Mouse (Mus musculus) liver, embryonic 16.5 days (tissue): Measurements from ENCODE around the gene Prr29. TPM values are rescaled to one million over a fixed set of nuclear protein-coding genes. Genes with fewer than 3 reads are reported as not detected.

Experiments
- ATAC-seq: fragments of 200-750 bp; cut with Nextera tagmentation; 2 replicates; pipeline ENCODE4 v1.8.0; 2017; ENCODE audit warnings: low read depth, mild to moderate bottlenecking, moderate number of reproducible peaks, moderate library complexity
- H3K27ac ChIP-seq: fragments of 300-500 bp; sonication (generic); 2 replicates; pipeline ENCODE4 v1.5.1; 2014; ENCODE audit warnings: mild to moderate bottlenecking, low read length
- H3K27me3 ChIP-seq: fragments of 300-500 bp; sonication (generic); 2 replicates; pipeline ENCODE4 v1.6.1; 2014; ENCODE audit warnings: low read depth, low read length, mixed read lengths; ENCODE audit not compliant: control insufficient read depth, insufficient read depth
- H3K36me3 ChIP-seq: fragments of 300-500 bp; sonication (generic); 2 replicates; pipeline ENCODE4 v1.6.1; 2014; ENCODE audit warnings: mild to moderate bottlenecking; ENCODE audit not compliant: control insufficient read depth, insufficient read depth
- H3K4me1 ChIP-seq: fragments of 300-500 bp; sonication (generic); 2 replicates; pipeline ENCODE4 v1.6.1; 2014; ENCODE audit warnings: low read depth, low read length, mixed read lengths; ENCODE audit not compliant: control insufficient read depth
- H3K4me2 ChIP-seq: fragments of 300-500 bp; sonication (generic); 2 replicates; pipeline ENCODE4 v1.6.1; 2014; ENCODE audit warnings: low read depth, low read length, mixed read lengths
- H3K4me3 ChIP-seq: fragments of 300-500 bp; sonication (generic); 2 replicates; pipeline ENCODE4 v1.5.1; 2014; ENCODE audit warnings: low read depth, mild to moderate bottlenecking, low read length
- H3K9ac ChIP-seq: fragments of 300-500 bp; sonication (generic); 2 replicates; pipeline ENCODE4 v1.6.1; 2014; ENCODE audit warnings: low read depth, low read length
- H3K9me3 ChIP-seq: fragments of 300-500 bp; sonication (generic); replicated peaks from 2 replicates; pipeline ENCODE4 v1.6.1; 2016; ENCODE audit warnings: low read length; ENCODE audit not compliant: control insufficient read depth
- WGBS: fragments of 180-500 bp; shearing (Covaris S2); extraction: QIAGEN DNeasy Blood & Tissue Kit; methylation state at CpG from one replicate; pipeline ENCODE4 v1.1.7; 2014; ENCODE audit not compliant: insufficient replicate concordance; 5-methylcytosine and 5-hydroxymethylcytosine counted together
- polyA plus RNA-seq: library from polyadenylated mRNA; unstranded; fragments of >200 nt; fragmentation: Nextera tagmentation; extraction: Ambion mirVana; gene quantifications from 2 replicates; pipeline ENCODE4 v1.2.1, GENCODE M21; 2015

Gene Prr29
- polyA plus RNA-seq, 1 experiment from 2014 or later: not detected

DNA sequence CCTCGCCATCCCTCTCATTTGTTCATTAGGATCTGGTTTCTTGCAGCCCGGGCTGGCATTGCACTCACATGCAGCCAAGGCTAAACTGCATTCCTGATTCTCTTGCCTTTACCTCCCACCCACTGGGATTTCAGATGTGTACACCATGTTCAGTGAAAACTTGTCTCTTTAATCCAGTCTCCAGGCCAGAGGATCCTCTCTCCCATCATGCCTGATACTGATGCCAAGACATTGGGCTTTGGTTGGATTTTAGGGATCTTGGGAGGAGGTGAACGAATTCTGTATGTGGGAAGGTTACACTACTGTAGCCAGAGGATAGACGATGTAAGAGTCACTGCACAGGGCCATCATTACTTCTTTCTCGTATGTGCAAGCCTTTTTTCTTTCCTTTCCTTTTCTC, 59.9 kb downstream of the Prr29 start:
- peaks cover 10% of the 10 kb centered on the region; the same call in 1 of the 2 replicates for H3K36me3 ChIP-seq

DNA sequence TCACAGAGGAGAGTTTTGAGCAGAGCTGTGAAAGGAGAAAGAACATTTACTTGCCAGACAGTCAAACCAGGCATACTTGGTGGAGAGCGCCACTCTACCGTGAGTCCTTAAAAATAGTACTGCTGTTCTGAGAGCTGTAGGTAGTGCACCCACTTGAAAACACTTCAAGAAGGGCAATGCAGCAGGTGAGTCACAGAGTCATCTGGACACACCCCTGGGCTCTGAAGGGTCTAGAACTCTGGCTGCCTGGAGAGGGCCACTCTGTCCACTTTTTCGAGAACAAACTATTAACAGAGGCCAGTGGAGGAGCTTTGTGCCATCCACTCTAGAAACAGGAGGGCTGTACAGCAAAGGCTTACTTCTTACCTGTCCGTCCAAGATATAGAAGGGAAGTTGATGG, 61.2 kb downstream of the Prr29 start:
- Histone ChIP-seq H3K9ac (no peak overlapping the region), H3K4me3 (no peak overlapping the region), H3K27ac (no peak overlapping the region), H3K4me2 (no peak overlapping the region), H3K4me1 (peaks cover 2% of the 10 kb centered on the region), H3K27me3 (no peaks in the 10 kb centered on the region), H3K9me3 (no peaks in the 10 kb centered on the region), H3K36me3 (peaks cover 10% of the 10 kb centered on the region; the same call in 1 of the 2 replicates)
- ATAC-seq: no peak
- WGBS: 83% methylated on average over 4 of the region's 4 CpGs

More for the DNA sequence above, 59.9 kb downstream of the Prr29 start:
- Histone ChIP-seq H3K27me3 (no peaks in the 10 kb centered on the region), H3K4me3 (no peak overlapping the region), H3K4me1 (peaks cover 2% of the 10 kb centered on the region), H3K27ac (no peak overlapping the region), H3K4me2 (no peak overlapping the region), H3K9ac (no peak overlapping the region), H3K9me3 (no peaks in the 10 kb centered on the region)
- 76% methylated on average over 5 of the region's 5 CpGs for WGBS
- ATAC-seq: no peak

Other genes with a start within 250 kb of the Prr29 start
- gene Gm10840, start 204.6 kb upstream of the Prr29 start, polyA plus RNA-seq: not detected in 2 replicates
- 76.8 and 79.6 TPM in 2 replicates for gene Limd2, start 204.6 kb upstream of the Prr29 start, polyA plus RNA-seq
- 7.3 and 7.6 TPM in 2 replicates for gene Strada, start 163.3 kb upstream of the Prr29 start, polyA plus RNA-seq
- 42.3 and 44.2 TPM in 2 replicates for gene Ccdc47, start 149.1 kb upstream of the Prr29 start, polyA plus RNA-seq
- gene Ddx42, start 148.5 kb upstream of the Prr29 start, polyA plus RNA-seq: 22.7 and 24.7 TPM in 2 replicates
- 25.2 and 27.0 TPM in 2 replicates for gene Ftsj3, start 109.4 kb upstream of the Prr29 start, polyA plus RNA-seq
- gene Psmc5, start 109.3 kb upstream of the Prr29 start, polyA plus RNA-seq: 113 and 118 TPM in 2 replicates
- gene Smarcd2, start 92.5 kb upstream of the Prr29 start, polyA plus RNA-seq: 19.4 and 19.5 TPM in 2 replicates
- gene Tcam1, start 88.8 kb upstream of the Prr29 start, polyA plus RNA-seq: 0.13 and 0.16 TPM in 2 replicates
- not detected in 2 replicates for gene Gh, start 63.6 kb upstream of the Prr29 start, polyA plus RNA-seq
- 11.3 and 12.3 TPM in 2 replicates for gene Cd79b, start 50.7 kb upstream of the Prr29 start, polyA plus RNA-seq
- gene Scn4a, start 12.2 kb upstream of the Prr29 start, polyA plus RNA-seq: 0.04 and 0.13 TPM in 2 replicates
- 13.4 and 14.8 TPM in 2 replicates for gene Icam2, start 22.6 kb downstream of the Prr29 start, polyA plus RNA-seq
- 4.7 and 5.2 TPM in 2 replicates for gene Ern1, start 122.4 kb downstream of the Prr29 start, polyA plus RNA-seq
- 10.6 and 12.2 TPM in 2 replicates for gene Tex2, start 248.0 kb downstream of the Prr29 start, polyA plus RNA-seq